Mouse (Mus musculus): ENCODE results near the gene Efcab10. TPM values are rescaled to one million over a fixed set of nuclear protein-coding genes. Genes with fewer than 3 reads are reported as not detected.

Gene Efcab10
- total RNA-seq, 2 experiments from 2014 or later: not detected

GRCm38 (mm10) chr12:33427726-33428125 lies 33.1 kb downstream of the Efcab10 start:
- DNase-seq: no peak

- peak; percentile 96 to 98 for DNase-seq
Observed at GRCm38 (mm10) chr12:33429387-33430160, 34.9 kb downstream of the Efcab10 start, which contains the start of gene Twistnb. Gene Twistnb, plus strand, starts transcription at chr12:33429635.

- peak; percentile 23 to 45 for DNase-seq
Observed at GRCm38 (mm10) chr12:33433812-33434211, 39.2 kb downstream of the Efcab10 start.

GRCm38 (mm10) chr12:33434758-33435157 lies 40.1 kb downstream of the Efcab10 start:
- DNase-seq: no peak

Other genes starting within 250 kb of the Efcab10 start
- 10 to 100 TPM; 16.9 to 17.4 TPM for gene Atxn7l1, start 247.2 kb upstream of the Efcab10 start, total RNA-seq (2021)
- gene Twistnb, start 34.8 kb downstream of the Efcab10 start, total RNA-seq (2021): 10 to 100 TPM in 1 of 2 experiments, 1 to 10 TPM in 1; 8.0 to 10.2 TPM